Mouse (Mus musculus) lung, postnatal 0 days (tissue): ENCODE measurements around the gene 1700017B05Rik. TPM values are rescaled to one million over a fixed set of nuclear protein-coding genes. Genes with fewer than 3 reads are reported as not detected.

Source experiments
- ATAC-seq: fragments of 200-750 bp; cut with Nextera tagmentation; 2 replicates; pipeline ENCODE4 v1.8.0; 2017; ENCODE audit warnings: moderate library complexity
- DNase-seq: peaks from one replicate; pipeline ENCODE4 v3.0.0-alpha.2; 2016; ENCODE audit warnings: low spot score
- H3K27ac ChIP-seq: fragments of 300-500 bp; sonication (generic); 2 replicates; pipeline ENCODE4 v1.5.1; 2014; ENCODE audit warnings: antibody characterized with exemption, mild to moderate bottlenecking, low read length, mixed read lengths
- H3K27me3 ChIP-seq: fragments of 300-500 bp; sonication (generic); replicated peaks from 2 replicates; pipeline ENCODE4 v1.6.1; 2014; ENCODE audit warnings: low read length, mixed read lengths; ENCODE audit not compliant: insufficient read depth
- H3K36me3 ChIP-seq: fragments of 300-500 bp; sonication (generic); 2 replicates; pipeline ENCODE4 v1.6.1; 2014; ENCODE audit warnings: low read length, mixed read lengths; ENCODE audit not compliant: insufficient read depth
- H3K4me1 ChIP-seq: fragments of 300-500 bp; sonication (generic); 2 replicates; pipeline ENCODE4 v1.6.1; 2014; ENCODE audit warnings: antibody characterized with exemption, low read depth, low read length, mixed read lengths; ENCODE audit not compliant: insufficient read depth
- H3K4me2 ChIP-seq: fragments of 300-500 bp; sonication (generic); replicated peaks from 2 replicates; pipeline ENCODE4 v1.6.1; 2014; ENCODE audit warnings: low read depth, mild to moderate bottlenecking, low read length, moderate library complexity, mixed read lengths
- H3K4me3 ChIP-seq: fragments of 300-500 bp; sonication (generic); 2 replicates; pipeline ENCODE4 v1.5.1; 2014; ENCODE audit warnings: low read depth, low read length
- H3K9ac ChIP-seq: fragments of 300-500 bp; sonication (generic); replicated peaks from 2 replicates; pipeline ENCODE4 v1.6.1; 2014; ENCODE audit warnings: low read depth, mild to moderate bottlenecking
- H3K9me3 ChIP-seq: fragments of 300-500 bp; sonication (generic); 2 replicates; pipeline ENCODE4 v1.6.1; 2016; ENCODE audit warnings: low read length, mixed read lengths
- CTCF ChIP-seq: IDR thresholded peaks from 2 replicates; pipeline ENCODE4 v1.5.1; 2016; ENCODE audit warnings: antibody characterized with exemption, mild to moderate bottlenecking
- EP300 ChIP-seq: IDR thresholded peaks from 2 replicates; pipeline ENCODE4 v1.6.1; 2016; ENCODE audit warnings: antibody characterized with exemption, mild to moderate bottlenecking, control low read depth
- WGBS: fragments of 180-500 bp; shearing (Covaris S2); extraction: QIAGEN DNeasy Blood & Tissue Kit; methylation state at CpG from one replicate; pipeline ENCODE4 v1.1.7; 2014; 5-methylcytosine and 5-hydroxymethylcytosine counted together
- polyA plus RNA-seq: library from polyadenylated mRNA; unstranded; fragments of >200 nt; fragmentation: Nextera tagmentation; extraction: Ambion mirVana; gene quantifications from 2 replicates; pipeline ENCODE4 v1.2.1, GENCODE M21; 2015

Gene 1700017B05Rik
- polyA plus RNA-seq, 1 experiment from 2014 or later = 15.6 TPM

DNA sequence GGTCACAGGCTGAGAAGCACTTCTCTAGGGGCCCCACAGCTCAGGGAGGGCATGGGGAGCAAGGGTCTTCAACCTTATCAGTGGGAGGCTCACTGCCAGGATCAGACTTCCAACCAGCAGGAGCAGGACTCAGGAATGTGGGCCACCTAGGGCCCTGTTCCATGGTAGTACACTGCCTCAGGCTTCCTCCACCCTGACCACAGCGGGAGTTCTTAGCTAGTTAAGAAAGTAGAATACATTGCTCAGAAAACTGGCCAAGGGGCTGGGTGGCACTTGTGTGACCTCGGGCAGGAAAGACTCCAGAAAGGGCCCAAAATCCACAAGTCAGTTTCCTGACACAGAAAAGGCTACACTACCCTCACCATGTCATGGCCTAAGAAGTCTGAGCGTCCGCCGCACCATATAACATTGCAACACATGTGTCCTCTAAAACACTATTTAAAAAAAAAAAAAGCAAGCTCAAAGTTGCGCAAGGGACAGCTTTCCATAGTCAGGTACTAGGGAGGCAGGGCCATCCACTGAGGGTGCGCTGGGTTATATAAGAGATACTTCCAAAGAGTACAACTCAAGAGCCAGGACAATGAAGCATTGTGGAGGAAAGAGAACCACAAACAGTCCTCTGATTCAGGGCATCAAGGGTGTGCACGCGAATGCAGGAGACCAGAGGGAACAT is 7.5 kb downstream of the 1700017B05Rik start:
- WGBS = 59% methylated on average over 9 of the region's 9 CpGs
- H3K4me1 ChIP-seq = peaks cover 4% of the 10 kb centered on the region

DNA sequence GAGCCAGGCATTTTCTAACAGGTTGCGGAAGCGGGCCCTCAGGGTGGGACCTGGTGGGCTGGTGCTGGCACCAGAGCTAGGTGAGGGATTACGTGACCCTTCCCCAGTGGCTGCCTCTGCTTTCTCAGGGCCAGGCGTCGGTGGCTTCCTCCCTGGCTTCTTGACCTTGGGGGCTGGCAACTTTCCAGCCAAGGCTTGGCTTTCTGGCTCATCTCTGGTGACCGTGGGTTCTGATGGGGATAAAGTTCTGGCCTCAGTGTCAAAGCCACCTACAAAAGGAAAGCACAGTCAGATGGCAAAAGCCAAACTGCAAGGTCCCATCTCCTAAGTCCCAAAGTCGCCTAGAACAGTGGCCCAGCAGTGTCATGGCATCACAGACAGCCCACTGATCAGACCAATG is 8.4 kb downstream of the 1700017B05Rik start:
- Histone ChIP-seq H3K4me2 (no peak overlapping the region), H3K9ac (no peak overlapping the region), H3K4me1 (peaks cover 4% of the 10 kb centered on the region), H3K27me3 (no peaks in the 10 kb centered on the region), H3K27ac (no peak overlapping the region), H3K9me3 (no peaks in the 10 kb centered on the region), H3K36me3 (peaks cover 55% of the 10 kb centered on the region), H3K4me3 (no peak overlapping the region)
- 66% methylated on average over 7 of the region's 7 CpGs for WGBS
- DNase-seq (no peak), ATAC-seq (no peak)
- TF ChIP-seq CTCF = no peak
- no peak for TF ChIP-seq EP300

More for the DNA sequence above, 7.5 kb downstream of the 1700017B05Rik start:
- Histone ChIP-seq H3K36me3 (peaks cover 55% of the 10 kb centered on the region), H3K4me3 (no peak overlapping the region), H3K4me2 (no peak overlapping the region), H3K27me3 (no peaks in the 10 kb centered on the region), H3K9ac (no peak overlapping the region), H3K9me3 (no peaks in the 10 kb centered on the region), H3K27ac (no peak overlapping the region; the same call in 1 of the 2 replicates)
- peak; percentile 9; the same call in 1 of the 2 replicates for ATAC-seq
- TF ChIP-seq CTCF (no peak), EP300 (no peak)
- peak; percentile 40 for DNase-seq

DNA sequence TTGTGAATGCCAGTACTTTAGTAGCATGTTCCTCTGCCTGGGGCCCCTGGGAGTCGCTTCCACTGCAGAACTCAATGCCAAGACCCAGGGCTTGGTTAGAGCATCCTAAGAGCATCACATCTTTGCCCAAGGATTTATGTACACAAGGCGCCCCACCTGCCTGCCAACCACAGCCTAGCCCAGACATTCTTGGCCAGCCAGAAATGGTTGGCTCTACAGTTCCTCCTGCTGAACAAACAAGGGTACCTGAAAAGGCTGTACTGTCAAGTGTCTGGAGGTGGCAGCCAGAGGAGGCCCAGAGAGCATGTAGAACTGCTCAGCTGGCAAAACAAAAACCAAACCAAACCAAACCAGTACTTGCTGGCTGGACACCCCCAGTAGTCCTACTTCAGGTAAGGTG is 11.3 kb downstream of the 1700017B05Rik start:
- H3K4me2 ChIP-seq = no peak overlapping the region
- no peak overlapping the region for H3K4me3 ChIP-seq
- no peaks in the 10 kb centered on the region for H3K9me3 ChIP-seq
- H3K4me1 ChIP-seq = peaks cover 4% of the 10 kb centered on the region
- 0 out of 2 replicates have a peak overlapping the region, but pooled peaks have one; percentile 26 for H3K27ac ChIP-seq
- peaks cover 28% of the 10 kb centered on the region; the same call in 1 of the 2 replicates for H3K36me3 ChIP-seq
- peak; percentile 68 for DNase-seq
- no peaks in the 10 kb centered on the region for H3K27me3 ChIP-seq
- WGBS = 58% methylated on average over 2 of the region's 2 CpGs
- peak; percentile 73 for ATAC-seq
- no peak for TF ChIP-seq EP300
- peak; percentile 32; the same call in 1 of the 2 replicates for TF ChIP-seq CTCF
- no peak overlapping the region for H3K9ac ChIP-seq

DNA sequence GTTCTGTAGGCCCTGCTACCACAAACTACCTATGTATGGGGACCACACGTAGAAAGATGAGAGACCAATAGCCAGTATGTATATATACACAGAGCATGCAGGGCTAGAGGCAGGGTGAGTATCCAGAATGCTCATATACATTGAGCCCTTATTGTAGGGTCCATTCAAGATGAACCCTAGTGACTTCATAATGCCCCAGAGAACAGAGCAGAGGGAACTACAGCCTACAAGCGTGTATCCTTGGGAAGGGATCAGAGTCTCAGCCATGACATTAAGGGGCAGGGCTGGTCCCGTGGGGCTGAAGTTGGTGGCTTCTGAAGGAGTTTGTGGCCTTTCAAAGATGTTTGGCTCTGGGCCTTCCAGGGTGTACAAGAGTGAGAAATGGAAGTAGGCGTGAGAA is 12.4 kb downstream of the 1700017B05Rik start:
- H3K4me3 ChIP-seq = no peak overlapping the region
- peaks cover 22% of the 10 kb centered on the region; the same call in 1 of the 2 replicates for H3K36me3 ChIP-seq
- TF ChIP-seq EP300 (no peak), CTCF (no peak)
- no peaks in the 10 kb centered on the region for H3K9me3 ChIP-seq
- WGBS = 89% methylated on average over 4 of the region's 4 CpGs
- no peak overlapping the region for H3K9ac ChIP-seq
- peaks cover 4% of the 10 kb centered on the region for H3K4me1 ChIP-seq
- no peak overlapping the region for H3K27ac ChIP-seq
- H3K27me3 ChIP-seq = no peaks in the 10 kb centered on the region
- no peak overlapping the region for H3K4me2 ChIP-seq
- DNase-seq (no peak), ATAC-seq (no peak)

DNA sequence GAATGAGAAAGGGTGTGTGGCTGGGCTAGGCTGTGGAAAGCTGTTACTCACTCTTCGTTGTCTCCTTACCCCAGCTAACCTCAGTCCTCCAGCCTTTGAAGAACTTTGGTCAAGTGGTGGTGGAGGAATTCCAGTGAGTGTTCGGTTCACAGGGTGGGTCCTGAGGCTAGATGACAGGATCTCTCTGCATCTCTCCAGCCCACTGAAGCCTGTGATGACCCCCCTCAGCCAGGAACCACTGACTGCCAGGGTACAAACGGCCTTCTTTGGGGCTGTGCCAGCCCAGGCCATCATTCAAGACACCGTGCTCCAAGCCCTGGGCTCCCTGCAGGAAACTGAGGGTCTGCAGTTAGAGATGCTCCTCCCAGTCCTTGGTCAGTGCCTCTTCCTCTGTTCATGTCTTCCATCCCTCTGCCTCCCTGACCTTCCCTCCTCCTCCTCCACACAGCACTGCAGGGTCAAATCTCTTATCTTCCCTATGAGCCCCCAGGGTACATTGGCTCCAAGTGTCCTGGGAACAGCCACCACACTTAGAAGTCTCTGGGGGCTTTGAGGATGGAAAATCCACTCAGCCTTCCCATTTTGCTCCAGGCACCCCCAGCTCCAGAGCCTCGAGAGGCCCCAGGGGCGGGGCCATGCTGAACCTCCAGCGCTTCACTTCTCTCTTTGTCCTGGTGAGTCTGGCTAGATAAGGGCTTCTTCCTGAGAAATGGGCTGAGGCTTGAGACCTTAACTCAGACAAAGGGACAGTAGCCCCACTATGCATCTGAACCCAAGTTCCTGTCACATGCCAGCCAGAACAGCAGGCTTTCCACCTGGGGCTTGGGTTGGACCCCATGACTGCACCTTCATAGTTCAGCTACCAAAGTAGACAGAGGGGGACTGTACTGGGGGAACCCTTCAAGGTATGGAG is 14.1 kb downstream of the 1700017B05Rik start:
- no peaks in the 10 kb centered on the region for H3K27me3 ChIP-seq
- no peak overlapping the region for H3K4me3 ChIP-seq
- H3K4me2 ChIP-seq = no peak overlapping the region
- TF ChIP-seq EP300 = no peak
- no peak for TF ChIP-seq CTCF
- no peak overlapping the region for H3K9ac ChIP-seq
- H3K9me3 ChIP-seq = no peaks in the 10 kb centered on the region
- no peaks in the 10 kb centered on the region for H3K4me1 ChIP-seq
- ATAC-seq (peak; percentile 19; the same call in 1 of the 2 replicates), DNase-seq (peak; percentile 29)
- 41% methylated on average over 7 of the region's 7 CpGs for WGBS
- peaks cover 12% of the 10 kb centered on the region; the same call in 1 of the 2 replicates for H3K36me3 ChIP-seq
- no peak overlapping the region for H3K27ac ChIP-seq

DNA sequence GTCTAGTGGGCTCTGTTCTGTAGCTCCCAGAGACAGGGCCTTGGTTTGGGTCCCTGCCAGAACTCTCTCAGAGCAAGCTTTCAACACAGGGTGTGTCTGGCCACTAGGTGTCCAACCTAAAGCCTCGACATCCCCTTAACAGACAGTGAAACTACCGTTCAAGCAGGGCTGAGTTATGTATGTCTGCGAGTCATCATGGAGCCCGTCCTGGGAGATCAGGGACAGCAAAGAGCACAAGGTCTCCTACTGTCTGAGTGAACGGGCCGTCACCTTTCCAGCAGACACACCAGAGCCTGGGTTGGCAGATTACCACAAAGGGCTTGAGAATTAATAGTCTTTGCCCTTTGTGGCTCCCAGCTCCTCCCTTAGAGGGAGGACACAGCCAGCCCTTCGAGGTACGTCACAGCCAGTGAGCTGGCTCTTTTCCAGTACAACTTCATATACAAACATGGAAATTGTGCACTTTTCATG is 15.2 kb downstream of the 1700017B05Rik start:
- H3K36me3 ChIP-seq = 0 out of 2 replicates have a peak, but pooled peaks cover 2% of the 10 kb centered on the region
- H3K4me1 ChIP-seq = no peaks in the 10 kb centered on the region
- no peaks in the 10 kb centered on the region for H3K27me3 ChIP-seq
- no peaks in the 10 kb centered on the region for H3K9me3 ChIP-seq
- 0 out of 2 replicates have a peak overlapping the region, but pooled peaks have one; percentile 8 for H3K4me2 ChIP-seq
- peak; percentile 57 for ATAC-seq
- peak overlapping the region; percentile 17; the same call in 1 of the 2 replicates for H3K27ac ChIP-seq
- WGBS = 30% methylated on average over 8 of the region's 8 CpGs
- H3K4me3 ChIP-seq = no peak overlapping the region
- H3K9ac ChIP-seq = no peak overlapping the region
- peak; percentile 77 for DNase-seq
- TF ChIP-seq CTCF (peak; percentile 51), EP300 (no peak)
